Mouse (Mus musculus): Measurements from ENCODE around the gene Impdh2. TPM values are rescaled to one million over a fixed set of nuclear protein-coding genes. Genes with fewer than 3 reads are reported as not detected.

Gene Impdh2
- polyA plus RNA-seq, 1 experiment from 2014 or later: 110 TPM

DNA sequence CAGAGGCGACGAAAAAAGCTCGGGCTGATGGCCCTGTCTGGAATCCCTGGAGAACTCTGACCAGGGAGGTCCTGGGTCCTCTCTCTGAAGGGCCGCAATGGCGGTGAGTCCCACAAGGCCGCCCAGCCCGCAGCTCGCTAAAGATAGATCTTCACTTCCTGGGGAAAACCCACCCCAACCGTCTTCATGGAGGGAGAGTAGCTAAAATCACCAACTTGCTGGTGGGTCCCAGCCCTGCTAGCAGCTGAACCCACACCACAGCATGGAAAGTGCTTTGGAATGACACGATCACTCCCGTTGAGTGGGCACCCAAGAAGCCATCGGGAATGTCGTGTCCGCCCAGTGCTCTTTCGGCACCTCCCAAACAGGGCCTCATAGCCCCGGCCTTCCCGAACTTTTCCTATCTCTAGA is 8.4 kb downstream of the Impdh2 start:
- Histone ChIP-seq H3K36me3 (replicated peaks; ENCODE audit: control insufficient read depth, insufficient read depth) (peaks cover 59% of the 10 kb centered on the region), H3K4me3 (replicated peaks; ENCODE audit: low read length) (peak overlapping the region; percentile 79), H3K27me3 (ENCODE audit: control insufficient read depth, insufficient read depth, low read length) (no peaks in the 10 kb centered on the region), H3K27ac (no peak overlapping the region), H3K9me3 (ENCODE audit: control insufficient read depth, low read length) (no peaks in the 10 kb centered on the region), H3K4me2 (replicated peaks) (peak overlapping the region; percentile 97), H3K9ac (no peak overlapping the region), H3K4me1 (replicated peaks; ENCODE audit: control insufficient read depth, insufficient read depth, low read length) (peaks cover 32% of the 10 kb centered on the region)
- DNase-seq (ENCODE audit: low spot score) (no peak), ATAC-seq (ENCODE audit: low FRiP score) (no peak)
- 79% methylated on average over 17 of the region's 17 CpGs for WGBS

DNA sequence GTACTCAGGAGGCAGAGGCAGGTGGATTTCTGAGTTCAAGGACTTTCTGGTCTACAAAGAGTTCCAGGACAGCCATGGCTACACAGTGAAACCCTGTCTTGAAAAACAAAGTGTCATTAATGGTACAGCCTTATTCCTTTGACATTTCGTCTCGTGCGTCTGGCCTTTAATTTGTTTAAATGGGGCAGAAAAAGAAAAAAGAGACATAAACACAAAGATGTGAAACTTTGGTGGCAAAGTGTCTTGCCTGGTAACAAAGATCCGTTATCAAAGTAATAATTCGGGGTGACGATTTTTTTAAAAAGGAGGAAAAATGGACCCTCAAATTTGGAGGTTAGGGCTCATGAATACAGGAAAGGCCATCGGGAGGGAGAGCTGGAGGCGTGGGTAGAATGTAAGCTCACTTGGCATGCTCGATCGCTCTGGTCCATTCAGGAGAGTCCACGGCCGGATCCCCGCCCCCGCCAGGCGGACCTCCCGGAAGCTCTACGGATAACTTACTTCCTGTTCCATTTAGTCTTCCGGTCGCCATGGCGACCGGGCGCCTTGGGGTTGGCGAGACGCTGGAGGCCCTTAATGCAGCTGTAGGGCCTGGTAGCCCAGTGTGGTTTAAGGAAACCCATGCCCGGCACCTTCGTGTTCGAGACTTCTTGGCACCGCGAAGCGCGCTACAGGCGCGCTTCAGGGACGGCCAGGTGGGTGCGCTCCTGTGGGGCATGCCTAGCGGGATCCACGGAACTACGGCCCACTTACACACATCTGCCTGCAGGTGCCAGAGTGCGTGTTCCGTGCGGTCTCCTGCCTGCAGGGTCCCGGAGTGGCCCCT is 9.5 kb downstream of the Impdh2 start, which contains the start of gene Dalrd3:
Dalrd3 (plus strand) TSS at position 506 of the 826 bp plus-strand sequence.
- peak within 1 kb of the TSS; percentile 79 for H3K4me2 ChIP-seq (replicated peaks)
- H3K4me3 ChIP-seq (replicated peaks; ENCODE audit: low read length): peak within 1 kb of the TSS; percentile 79
- ATAC-seq (ENCODE audit: low FRiP score) (peak; percentile 67), DNase-seq (ENCODE audit: low spot score) (peak; percentile 91)
- peaks cover 43% of the 10 kb centered on the region for H3K4me1 ChIP-seq (replicated peaks; ENCODE audit: control insufficient read depth, insufficient read depth, low read length)
- peak within 1 kb of the TSS; percentile 77 for H3K27ac ChIP-seq
- H3K9me3 ChIP-seq (ENCODE audit: control insufficient read depth, low read length): no peaks in the 10 kb centered on the region
- H3K36me3 ChIP-seq (replicated peaks; ENCODE audit: control insufficient read depth, insufficient read depth): peaks cover 59% of the 10 kb centered on the region
- H3K27me3 ChIP-seq (ENCODE audit: control insufficient read depth, insufficient read depth, low read length): no peaks in the 10 kb centered on the region
- peak within 1 kb of the TSS; percentile 65 for H3K9ac ChIP-seq
- 6% methylated on average over 42 of the region's 42 CpGs for WGBS

DNA sequence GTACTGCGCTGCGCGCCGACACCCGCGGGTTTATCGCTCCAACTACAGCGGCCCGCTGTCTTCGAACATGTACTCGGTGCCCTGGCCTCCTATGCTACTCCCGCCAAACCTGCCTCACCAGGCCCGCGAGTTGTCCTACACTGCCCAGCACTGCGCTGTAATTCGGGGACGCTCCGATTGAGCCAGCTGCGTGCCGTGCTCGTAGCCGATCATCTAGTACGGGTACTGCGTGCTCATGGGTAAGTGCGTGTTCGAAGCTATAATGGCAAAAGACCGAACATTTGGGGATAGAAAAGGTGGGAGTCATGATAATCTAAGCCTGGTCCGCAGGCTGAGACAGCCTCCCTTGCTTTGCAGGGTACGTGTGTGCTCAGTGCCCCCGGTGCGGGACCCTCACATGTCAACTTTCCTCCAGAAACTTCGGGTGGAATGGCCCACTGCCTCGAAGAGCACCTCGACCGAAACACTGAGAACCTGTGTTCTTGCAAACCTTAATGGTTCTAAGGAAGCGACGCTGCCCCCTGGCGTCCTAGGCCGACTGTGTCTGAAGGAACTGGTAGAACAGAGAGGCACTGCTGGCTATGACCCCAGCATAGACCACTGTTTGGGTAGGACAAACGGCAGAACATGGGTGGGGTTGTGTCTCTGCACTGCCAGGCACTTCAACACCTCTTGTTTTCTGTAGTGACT is 10.3 kb downstream of the Impdh2 start:
- 1% methylated on average over 40 of the region's 40 CpGs for WGBS
- Histone ChIP-seq H3K27ac (peak overlapping the region; percentile 77), H3K4me2 (replicated peaks) (peak overlapping the region; percentile 79), H3K9me3 (ENCODE audit: control insufficient read depth, low read length) (no peaks in the 10 kb centered on the region), H3K4me3 (replicated peaks; ENCODE audit: low read length) (peak overlapping the region; percentile 50), H3K4me1 (replicated peaks; ENCODE audit: control insufficient read depth, insufficient read depth, low read length) (peaks cover 48% of the 10 kb centered on the region), H3K27me3 (ENCODE audit: control insufficient read depth, insufficient read depth, low read length) (no peaks in the 10 kb centered on the region), H3K36me3 (replicated peaks; ENCODE audit: control insufficient read depth, insufficient read depth) (peaks cover 59% of the 10 kb centered on the region), H3K9ac (peak overlapping the region; percentile 65)
- ATAC-seq (ENCODE audit: low FRiP score): no peak; the same call in 1 of the 2 replicates
- peak; percentile 75 for DNase-seq (ENCODE audit: low spot score)

DNA sequence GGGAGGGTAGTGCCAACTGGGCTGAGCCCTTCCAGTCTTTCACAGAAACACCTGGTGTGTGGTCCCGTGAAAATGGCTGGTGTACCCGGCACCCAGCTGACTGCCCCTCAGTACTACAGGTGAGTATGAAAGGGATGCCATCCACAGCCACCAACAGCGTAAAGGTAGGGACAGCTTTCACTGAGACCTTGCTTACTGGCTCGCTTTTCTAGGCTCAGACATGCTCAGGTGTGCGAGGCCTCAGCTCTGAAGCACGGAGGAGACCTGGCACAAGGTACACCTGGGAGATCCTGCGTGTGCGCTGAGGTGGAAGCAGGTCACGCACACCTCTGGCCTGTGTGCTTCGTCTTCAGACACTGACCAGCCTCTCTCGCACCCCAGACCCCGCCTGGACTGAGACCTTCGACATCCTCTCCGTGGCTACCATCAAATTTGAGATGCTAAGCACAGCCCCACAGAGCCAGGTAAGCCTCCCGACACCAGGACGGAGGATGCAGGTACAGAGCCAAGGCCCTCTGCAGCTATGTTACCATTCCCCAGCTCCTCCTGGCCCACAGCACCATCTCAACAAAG is 11.4 kb downstream of the Impdh2 start:
- no peaks in the 10 kb centered on the region for H3K9me3 ChIP-seq (ENCODE audit: control insufficient read depth, low read length)
- H3K36me3 ChIP-seq (replicated peaks; ENCODE audit: control insufficient read depth, insufficient read depth): peaks cover 64% of the 10 kb centered on the region
- DNase-seq (ENCODE audit: low spot score) (no peak), ATAC-seq (ENCODE audit: low FRiP score) (no peak)
- no peak overlapping the region for H3K27ac ChIP-seq
- H3K4me1 ChIP-seq (replicated peaks; ENCODE audit: control insufficient read depth, insufficient read depth, low read length): peaks cover 49% of the 10 kb centered on the region
- no peak overlapping the region for H3K4me2 ChIP-seq (replicated peaks)
- WGBS: 95% methylated on average over 16 of the region's 16 CpGs
- no peaks in the 10 kb centered on the region for H3K27me3 ChIP-seq (ENCODE audit: control insufficient read depth, insufficient read depth, low read length)
- H3K9ac ChIP-seq: no peak overlapping the region
- H3K4me3 ChIP-seq (replicated peaks; ENCODE audit: low read length): no peak overlapping the region

DNA sequence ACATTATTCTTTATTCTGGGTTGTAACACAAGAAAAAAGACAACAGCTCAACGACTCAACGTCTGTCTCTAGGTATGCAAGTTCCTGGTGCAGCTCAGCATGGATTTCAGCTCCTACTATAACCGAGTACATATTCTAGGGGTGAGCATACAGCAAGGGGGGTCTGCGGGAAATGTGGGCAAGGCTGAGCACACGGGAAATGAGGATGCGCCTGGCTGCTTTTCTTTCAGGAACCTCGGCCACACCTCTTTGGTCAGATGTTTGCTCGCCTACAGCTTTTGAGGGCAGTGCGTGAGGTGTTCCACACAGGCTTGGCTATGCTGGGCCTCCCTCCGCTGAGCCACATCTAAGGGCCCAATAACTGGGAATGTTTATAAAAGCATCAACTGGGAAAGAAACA is 12.2 kb downstream of the Impdh2 start:
- WGBS: 84% methylated on average over 10 of the region's 10 CpGs
- Histone ChIP-seq H3K9ac (no peak overlapping the region), H3K36me3 (replicated peaks; ENCODE audit: control insufficient read depth, insufficient read depth) (peaks cover 64% of the 10 kb centered on the region), H3K9me3 (ENCODE audit: control insufficient read depth, low read length) (no peaks in the 10 kb centered on the region), H3K4me2 (replicated peaks) (no peak overlapping the region), H3K27me3 (ENCODE audit: control insufficient read depth, insufficient read depth, low read length) (no peaks in the 10 kb centered on the region), H3K4me3 (replicated peaks; ENCODE audit: low read length) (no peak overlapping the region), H3K4me1 (replicated peaks; ENCODE audit: control insufficient read depth, insufficient read depth, low read length) (peaks cover 57% of the 10 kb centered on the region), H3K27ac (no peak overlapping the region)
- no peak for ATAC-seq (ENCODE audit: low FRiP score)
- no peak for DNase-seq (ENCODE audit: low spot score)

DNA sequence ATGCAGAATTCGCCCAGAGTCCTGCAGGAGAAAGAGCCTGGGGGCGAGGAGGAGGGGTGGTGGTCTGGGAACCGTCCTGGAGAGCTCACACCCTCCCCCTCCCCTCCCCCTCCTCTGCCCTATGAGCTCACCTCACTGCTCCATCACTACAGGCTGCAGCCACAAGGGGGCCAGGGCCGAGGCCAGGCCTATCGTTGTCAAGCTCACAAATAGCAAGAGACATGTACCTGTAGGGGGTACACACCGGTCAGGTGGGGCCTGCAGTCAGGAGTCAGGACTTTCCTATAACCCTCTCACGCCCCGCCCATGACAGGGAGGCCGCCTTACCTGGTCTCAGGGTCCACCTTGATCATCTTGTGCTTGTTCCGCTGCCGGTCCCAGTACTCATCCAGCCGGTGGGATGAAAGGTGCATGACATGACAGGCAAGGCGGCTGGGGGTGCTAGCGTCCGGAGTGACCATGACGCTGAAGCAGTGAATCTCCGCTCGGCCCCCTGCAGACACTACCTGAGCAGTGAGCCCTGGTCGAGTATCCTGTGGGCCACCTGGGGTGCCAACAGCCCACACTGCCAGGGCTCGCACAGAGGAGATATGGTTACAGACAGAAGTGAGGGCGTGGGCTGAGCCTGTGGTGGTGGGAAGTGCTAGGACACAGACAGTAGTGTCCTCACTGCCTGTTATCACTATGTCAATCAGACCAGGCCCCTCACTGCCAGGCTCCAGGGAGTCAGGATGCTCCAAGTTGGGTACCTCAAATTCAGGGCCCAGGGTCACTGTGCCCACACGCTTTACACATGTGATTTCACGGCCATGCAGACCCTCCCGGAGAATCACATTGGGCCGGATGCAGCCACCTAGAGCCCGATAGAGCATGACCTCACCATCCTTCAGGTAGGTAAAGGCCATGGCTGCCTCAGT is 13.9 kb downstream of the Impdh2 start:
- WGBS: 51% methylated on average over 26 of the region's 26 CpGs
- Histone ChIP-seq H3K9me3 (ENCODE audit: control insufficient read depth, low read length) (no peaks in the 10 kb centered on the region), H3K27me3 (ENCODE audit: control insufficient read depth, insufficient read depth, low read length) (no peaks in the 10 kb centered on the region), H3K36me3 (replicated peaks; ENCODE audit: control insufficient read depth, insufficient read depth) (peaks cover 64% of the 10 kb centered on the region), H3K4me3 (replicated peaks; ENCODE audit: low read length) (no peak overlapping the region), H3K4me2 (replicated peaks) (no peak overlapping the region), H3K27ac (no peak overlapping the region), H3K9ac (0 out of 2 replicates have a peak overlapping the region, but pooled peaks have one; percentile 7), H3K4me1 (replicated peaks; ENCODE audit: control insufficient read depth, insufficient read depth, low read length) (peaks cover 56% of the 10 kb centered on the region)
- no peak for DNase-seq (ENCODE audit: low spot score)
- no peak for ATAC-seq (ENCODE audit: low FRiP score)

DNA sequence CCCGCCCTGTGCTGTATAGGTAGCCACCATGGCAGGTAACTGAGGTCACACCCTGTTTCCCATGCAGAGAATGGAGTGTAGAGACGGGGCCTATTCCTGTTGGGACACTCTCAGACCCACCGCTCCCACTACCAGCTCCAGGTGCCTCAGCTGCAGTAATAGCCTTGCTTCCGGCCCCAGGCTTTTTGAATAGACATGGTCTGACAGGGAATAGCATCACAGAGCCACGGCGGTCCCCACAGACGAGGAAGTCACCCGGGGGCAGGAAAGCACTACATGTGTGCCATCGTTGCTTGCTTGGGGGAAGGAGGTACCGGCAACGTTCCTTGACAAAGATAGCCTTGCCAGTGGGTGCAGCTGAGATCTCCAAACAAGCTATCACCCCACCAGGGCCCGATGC is 14.8 kb downstream of the Impdh2 start:
- H3K36me3 ChIP-seq (replicated peaks; ENCODE audit: control insufficient read depth, insufficient read depth): peaks cover 64% of the 10 kb centered on the region
- 81% methylated on average over 12 of the region's 12 CpGs for WGBS
- ATAC-seq (ENCODE audit: low FRiP score): no peak

DNA sequence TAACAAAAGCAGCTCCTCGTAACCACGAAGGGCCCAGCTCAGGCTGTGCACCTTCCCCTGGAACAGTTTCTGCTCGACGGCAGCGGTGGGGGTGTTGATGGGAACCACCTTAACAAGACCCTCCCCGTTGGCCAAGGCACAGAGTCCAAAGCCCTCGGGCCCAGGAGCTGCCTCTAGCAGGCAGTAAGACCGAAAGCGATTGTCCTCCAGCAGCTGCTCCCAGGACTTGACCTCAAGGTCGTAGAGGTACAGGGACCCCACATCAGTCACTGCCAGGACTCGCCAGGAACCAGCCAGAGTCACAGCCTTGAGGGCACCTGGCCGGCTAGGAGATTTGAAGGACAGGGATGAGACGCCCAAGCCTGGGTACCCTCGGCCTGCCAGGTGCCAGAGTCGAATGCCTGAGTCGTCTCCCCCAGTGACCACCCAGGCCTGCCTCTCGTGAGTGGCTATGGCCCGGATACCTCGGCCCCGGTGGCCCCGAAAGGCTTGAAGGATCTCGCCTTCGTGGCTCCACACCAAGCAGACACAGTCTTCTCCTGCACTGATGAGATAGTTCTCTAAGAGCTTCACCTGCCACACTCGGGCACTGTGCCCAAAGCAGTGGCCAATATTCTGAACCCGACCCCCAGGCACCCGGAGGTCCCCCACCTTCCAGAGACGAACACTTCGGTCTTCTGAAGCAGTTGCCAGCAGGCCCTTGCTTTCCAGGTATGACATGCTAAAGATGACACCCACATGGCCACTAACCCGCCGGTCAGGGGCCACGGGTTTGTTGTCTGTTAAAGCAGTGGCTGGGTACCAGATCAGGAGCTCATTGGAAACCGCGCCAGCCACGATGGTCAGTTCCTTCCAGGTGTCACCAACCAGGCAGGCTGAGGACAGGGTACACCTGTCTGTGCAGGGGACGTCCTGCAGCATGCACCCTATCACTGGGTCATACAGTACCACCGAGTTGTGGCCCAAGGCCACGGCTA is 15.5 kb downstream of the Impdh2 start:
- Histone ChIP-seq H3K9me3 (ENCODE audit: control insufficient read depth, low read length) (no peaks in the 10 kb centered on the region), H3K27ac (no peak overlapping the region), H3K4me1 (replicated peaks; ENCODE audit: control insufficient read depth, insufficient read depth, low read length) (peaks cover 54% of the 10 kb centered on the region), H3K27me3 (ENCODE audit: control insufficient read depth, insufficient read depth, low read length) (no peaks in the 10 kb centered on the region), H3K36me3 (replicated peaks; ENCODE audit: control insufficient read depth, insufficient read depth) (peaks cover 62% of the 10 kb centered on the region), H3K4me3 (replicated peaks; ENCODE audit: low read length) (no peak overlapping the region), H3K9ac (peak overlapping the region; percentile 7), H3K4me2 (replicated peaks) (peak overlapping the region; percentile 84)
- no peak for DNase-seq (ENCODE audit: low spot score)
- no peak for ATAC-seq (ENCODE audit: low FRiP score)
- 88% methylated on average over 37 of the region's 37 CpGs for WGBS

More for the DNA sequence above, 14.8 kb downstream of the Impdh2 start:
- Histone ChIP-seq H3K27me3 (ENCODE audit: control insufficient read depth, insufficient read depth, low read length) (no peaks in the 10 kb centered on the region), H3K4me2 (replicated peaks) (peak overlapping the region; percentile 84; the same call in 1 of the 2 replicates), H3K9ac (peak overlapping the region; percentile 7; the same call in 1 of the 2 replicates), H3K4me3 (replicated peaks; ENCODE audit: low read length) (no peak overlapping the region), H3K27ac (no peak overlapping the region), H3K4me1 (replicated peaks; ENCODE audit: control insufficient read depth, insufficient read depth, low read length) (peaks cover 60% of the 10 kb centered on the region), H3K9me3 (ENCODE audit: control insufficient read depth, low read length) (no peaks in the 10 kb centered on the region)
- DNase-seq (ENCODE audit: low spot score): no peak
